Mouse (Mus musculus): Measurements from ENCODE around the gene Tcf15.

Tcf15 gene

GRCm38 (mm10) chr2:152167851-152168290 lies 24.5 kb downstream of the Tcf15 start:
- in situ Hi-C loops (cut with MboI, MseI): no loop called here

- in situ Hi-C loops (cut with MboI, MseI): no loop called here
Measured at GRCm38 (mm10) chr2:152169377-152169776, 26.0 kb downstream of the Tcf15 start.

GRCm38 (mm10) chr2:152174861-152175260 lies 31.5 kb downstream of the Tcf15 start:
- in situ Hi-C loops (cut with MboI, MseI): no loop called here

- in situ Hi-C loops (cut with MboI, MseI): no loop called here
Measured at GRCm38 (mm10) chr2:152176659-152177058, 33.3 kb downstream of the Tcf15 start.

- in situ Hi-C loops (cut with MboI, MseI): no loop called here
Measured at GRCm38 (mm10) chr2:152177162-152177805, 33.9 kb downstream of the Tcf15 start.

GRCm38 (mm10) chr2:152177806-152178170 lies 34.4 kb downstream of the Tcf15 start:
- in situ Hi-C loops (cut with MboI, MseI): no loop called here

GRCm38 (mm10) chr2:152178345-152178744 lies 35.0 kb downstream of the Tcf15 start:
- in situ Hi-C loops (cut with MboI, MseI): no loop called here

GRCm38 (mm10) chr2:152179301-152179700 lies 35.9 kb downstream of the Tcf15 start:
- in situ Hi-C loops (cut with MboI, MseI): no loop called here

GRCm38 (mm10) chr2:152180323-152180722 lies 37.0 kb downstream of the Tcf15 start:
- in situ Hi-C loops (cut with MboI, MseI): no loop called here

GRCm38 (mm10) chr2:152187132-152187531 lies 43.8 kb downstream of the Tcf15 start:
- in situ Hi-C loops (cut with MboI, MseI): no loop called here

GRCm38 (mm10) chr2:152189213-152189612 lies 45.9 kb downstream of the Tcf15 start:
- in situ Hi-C loops (cut with MboI, MseI): no loop called here

- in situ Hi-C loops (cut with MboI, MseI): loop anchor here (10.0 kb wide), 1 partner anchor 165 kb away; no protein-coding TSS in a partner anchor
Measured at GRCm38 (mm10) chr2:152189640-152190039, 46.3 kb downstream of the Tcf15 start.

- in situ Hi-C loops (cut with MboI, MseI): loop anchor here (10.0 kb wide), 1 partner anchor 165 kb away; no protein-coding TSS in a partner anchor
Measured at GRCm38 (mm10) chr2:152190161-152190560, 46.8 kb downstream of the Tcf15 start.

- in situ Hi-C loops (cut with MboI, MseI): loop anchor here (10.0 kb wide), 1 partner anchor 168 kb away; no protein-coding TSS in a partner anchor
Measured at GRCm38 (mm10) chr2:152192591-152193345, 49.4 kb downstream of the Tcf15 start.

- in situ Hi-C loops (cut with MboI, MseI): loop anchor here (10.0 kb wide), 1 partner anchor 169 kb away; no protein-coding TSS in a partner anchor
Measured at GRCm38 (mm10) chr2:152193346-152193710, 50.0 kb downstream of the Tcf15 start.

GRCm38 (mm10) chr2:152194586-152194985 lies 51.2 kb downstream of the Tcf15 start:
- in situ Hi-C loops (cut with MboI, MseI): loop anchor here (10.0 kb wide), 1 partner anchor 170 kb away; no protein-coding TSS in a partner anchor

- in situ Hi-C loops (cut with MboI, MseI): loop anchor here (5.0 to 10.0 kb wide), 2 partner anchors 90 to 172 kb away; partner anchors contain the start of gene Srxn1
Measured at GRCm38 (mm10) chr2:152196896-152197295, 53.5 kb downstream of the Tcf15 start.

GRCm38 (mm10) chr2:152197301-152197712 lies 53.9 kb downstream of the Tcf15 start:
- in situ Hi-C loops (cut with MboI, MseI): loop anchor here (5.0 to 10.0 kb wide), 2 partner anchors 90 to 173 kb away; partner anchors contain the start of gene Srxn1

Measured in T-helper 1 cell (primary cell).